Mouse (Mus musculus): ENCODE results near the gene Spred1. TPM values are rescaled to one million over a fixed set of nuclear protein-coding genes. Genes with fewer than 3 reads are reported as not detected.

Gene Spred1
- 4.0 and 4.9 TPM in 2 replicates for polyA plus RNA-seq (2012; rRNA removed)

GRCm38 (mm10) chr2:117121212-117121983, at the start of gene Spred1:
TSS of gene Spred1 (plus strand) at chr2:117121374.
- peak within 1 kb of the TSS; percentile 59 for H3K4me3 ChIP-seq (ENCODE audit: control insufficient read depth, insufficient read depth, low read length)
- no peak for TF ChIP-seq POLR2A (IDR thresholded peaks at IDR 0.05; ENCODE audit: control insufficient read depth, extremely low read depth, insufficient read depth, low read length, poor library complexity)
- no peak for TF ChIP-seq CTCF (IDR thresholded peaks at IDR 0.05; ENCODE audit: borderline replicate concordance, control insufficient read depth, extremely low read depth, insufficient read depth, low read length, poor library complexity)
- DNase-seq: peak; percentile 42
- 2% methylated on average over 98 of the region's 99 CpGs for WGBS
- H3K4me1 ChIP-seq (replicated peaks; ENCODE audit: control insufficient read depth, insufficient read depth, low read length): peaks cover 15% of the 10 kb centered on the region
- no peaks in the 10 kb centered on the region for H3K36me3 ChIP-seq (ENCODE audit: control insufficient read depth, insufficient read depth, low read length)
- 0 out of 2 replicates have a peak, but pooled peaks cover 5% of the 10 kb centered on the region for H3K27me3 ChIP-seq (ENCODE audit: control insufficient read depth, insufficient read depth, low read length)
- peak within 1 kb of the TSS; percentile 22; the same call in 1 of the 2 replicates for H3K27ac ChIP-seq (ENCODE audit: control insufficient read depth, insufficient read depth, low read length)

DNA sequence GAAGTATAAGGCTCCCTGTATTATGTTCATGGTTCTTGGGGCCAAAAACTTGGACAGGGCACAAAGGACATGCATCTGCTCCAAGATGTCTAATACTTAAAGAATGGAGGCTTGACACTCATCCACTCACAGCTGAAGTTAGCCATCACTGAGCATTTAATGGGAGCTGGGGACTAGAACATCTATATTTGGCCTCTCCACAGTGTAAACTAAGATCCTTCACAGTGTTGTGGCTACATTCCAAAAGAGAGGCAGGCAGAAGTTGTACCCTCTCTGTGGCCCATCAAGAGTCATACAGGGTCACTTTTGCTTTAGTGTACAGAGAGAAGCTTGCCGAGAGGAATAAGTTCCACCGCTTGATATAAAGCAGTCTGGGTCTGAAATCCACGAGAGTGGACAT, 49.6 kb upstream of the Spred1 start:
- no peak for TF ChIP-seq POLR2A (IDR thresholded peaks at IDR 0.05; ENCODE audit: control insufficient read depth, extremely low read depth, insufficient read depth, low read length, poor library complexity)
- no peak for TF ChIP-seq CTCF (IDR thresholded peaks at IDR 0.05; ENCODE audit: borderline replicate concordance, control insufficient read depth, extremely low read depth, insufficient read depth, low read length, poor library complexity)
- WGBS: 95% methylated on average over 3 of the region's 3 CpGs
- Histone ChIP-seq H3K27ac (ENCODE audit: control insufficient read depth, insufficient read depth, low read length) (no peak overlapping the region), H3K4me1 (replicated peaks; ENCODE audit: control insufficient read depth, insufficient read depth, low read length) (no peaks in the 10 kb centered on the region), H3K4me3 (ENCODE audit: control insufficient read depth, insufficient read depth, low read length) (no peak overlapping the region), H3K36me3 (ENCODE audit: control insufficient read depth, insufficient read depth, low read length) (no peaks in the 10 kb centered on the region), H3K27me3 (ENCODE audit: control insufficient read depth, insufficient read depth, low read length) (no peaks in the 10 kb centered on the region)
- no peak for DNase-seq

DNA sequence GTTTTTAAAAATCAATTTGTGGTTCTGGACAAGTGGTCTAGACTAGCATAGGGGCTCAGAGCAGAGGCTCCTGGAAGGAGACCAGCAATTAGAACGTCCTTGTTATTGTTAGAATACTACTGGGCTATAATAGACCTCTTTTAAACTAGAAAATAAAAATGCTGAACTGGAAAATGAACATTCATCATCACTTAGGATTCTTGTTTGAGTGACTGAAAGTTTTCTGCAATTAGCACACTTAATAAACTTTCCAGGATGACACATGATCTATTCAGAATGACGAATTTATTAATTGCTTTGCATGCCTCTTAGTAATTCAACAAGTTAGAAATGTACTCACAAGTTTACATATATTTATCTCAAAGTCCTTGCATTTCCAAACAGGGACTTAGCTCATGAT, 42.5 kb upstream of the Spred1 start:
- 87% methylated on average over 2 of the region's 2 CpGs for WGBS

DNA sequence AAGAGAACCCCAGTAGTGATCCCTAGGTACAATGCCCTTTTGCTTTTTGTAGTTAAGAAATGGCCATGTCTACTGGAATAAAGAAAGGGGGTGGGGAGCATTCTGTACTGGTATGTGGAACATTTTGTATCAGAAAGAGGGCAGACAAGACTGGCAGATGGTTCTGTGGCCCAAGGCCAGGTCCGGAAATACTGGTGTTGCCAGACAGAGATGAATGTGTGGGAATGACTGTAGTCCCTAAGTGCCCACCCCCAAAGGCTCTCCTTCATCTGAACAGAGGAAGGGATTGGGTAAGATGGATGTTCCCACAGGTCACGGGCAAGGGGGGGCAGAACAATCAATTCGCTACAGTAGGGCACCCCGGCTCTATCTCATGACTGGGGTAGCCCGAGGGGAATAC, 41.6 kb upstream of the Spred1 start:
- Histone ChIP-seq H3K27me3 (ENCODE audit: control insufficient read depth, insufficient read depth, low read length) (no peaks in the 10 kb centered on the region), H3K4me1 (replicated peaks; ENCODE audit: control insufficient read depth, insufficient read depth, low read length) (no peaks in the 10 kb centered on the region), H3K27ac (ENCODE audit: control insufficient read depth, insufficient read depth, low read length) (no peak overlapping the region), H3K4me3 (ENCODE audit: control insufficient read depth, insufficient read depth, low read length) (no peak overlapping the region), H3K36me3 (ENCODE audit: control insufficient read depth, insufficient read depth, low read length) (no peaks in the 10 kb centered on the region)
- 96% methylated on average over 5 of the region's 5 CpGs for WGBS
- no peak for DNase-seq
- TF ChIP-seq CTCF (IDR thresholded peaks at IDR 0.05; ENCODE audit: borderline replicate concordance, control insufficient read depth, extremely low read depth, insufficient read depth, low read length, poor library complexity) (no peak), POLR2A (IDR thresholded peaks at IDR 0.05; ENCODE audit: control insufficient read depth, extremely low read depth, insufficient read depth, low read length, poor library complexity) (no peak)

More for the DNA sequence above, 42.5 kb upstream of the Spred1 start:
- no peak overlapping the region for H3K27ac ChIP-seq (ENCODE audit: control insufficient read depth, insufficient read depth, low read length)
- H3K4me3 ChIP-seq (ENCODE audit: control insufficient read depth, insufficient read depth, low read length): no peak overlapping the region
- H3K36me3 ChIP-seq (ENCODE audit: control insufficient read depth, insufficient read depth, low read length): no peaks in the 10 kb centered on the region
- TF ChIP-seq CTCF (IDR thresholded peaks at IDR 0.05; ENCODE audit: borderline replicate concordance, control insufficient read depth, extremely low read depth, insufficient read depth, low read length, poor library complexity) (no peak), POLR2A (IDR thresholded peaks at IDR 0.05; ENCODE audit: control insufficient read depth, extremely low read depth, insufficient read depth, low read length, poor library complexity) (no peak)
- DNase-seq: no peak
- H3K4me1 ChIP-seq (replicated peaks; ENCODE audit: control insufficient read depth, insufficient read depth, low read length): no peaks in the 10 kb centered on the region
- no peaks in the 10 kb centered on the region for H3K27me3 ChIP-seq (ENCODE audit: control insufficient read depth, insufficient read depth, low read length)

DNA sequence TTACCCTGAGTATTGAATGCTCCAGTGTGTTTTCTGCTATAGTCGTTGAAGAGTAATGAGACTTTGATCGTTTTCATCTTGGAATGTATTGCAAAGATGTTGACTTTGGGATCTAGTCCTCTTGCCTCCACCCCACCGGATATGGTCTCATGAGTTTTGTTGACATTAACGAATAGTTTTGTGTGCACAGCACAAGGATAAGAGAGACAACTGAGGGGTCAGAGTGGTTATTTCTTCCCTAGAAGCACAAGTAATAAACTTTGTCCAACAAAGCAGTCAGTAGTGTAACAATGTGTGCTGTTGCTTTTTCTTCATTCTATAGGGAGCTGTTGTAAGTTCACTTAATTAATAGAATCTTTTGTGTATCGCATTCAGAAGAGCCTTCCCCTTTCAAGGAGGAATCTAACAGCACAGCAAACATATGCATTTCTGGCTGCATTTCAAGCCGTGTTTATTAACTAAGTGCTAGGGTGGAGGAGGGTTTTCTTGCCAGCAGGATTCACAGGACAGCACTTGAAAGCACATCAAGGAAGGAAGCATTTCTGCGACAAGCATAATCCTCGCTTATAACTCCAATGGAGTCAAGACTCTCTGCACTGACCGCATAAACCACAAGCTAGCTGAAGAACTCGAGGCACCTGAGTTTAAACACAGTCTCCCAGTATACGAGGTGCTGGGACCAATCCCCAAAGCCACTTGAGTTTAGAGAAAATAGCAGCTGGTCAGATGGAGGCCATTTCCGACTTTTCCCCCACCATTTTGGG, 35.0 kb upstream of the Spred1 start:
- 74% methylated on average over 12 of the region's 12 CpGs for WGBS
- no peaks in the 10 kb centered on the region for H3K27me3 ChIP-seq (ENCODE audit: control insufficient read depth, insufficient read depth, low read length)
- TF ChIP-seq CTCF (IDR thresholded peaks at IDR 0.05; ENCODE audit: borderline replicate concordance, control insufficient read depth, extremely low read depth, insufficient read depth, low read length, poor library complexity) (no peak), POLR2A (IDR thresholded peaks at IDR 0.05; ENCODE audit: control insufficient read depth, extremely low read depth, insufficient read depth, low read length, poor library complexity) (no peak)
- no peaks in the 10 kb centered on the region; the same call in 1 of the 2 replicates for H3K4me1 ChIP-seq (replicated peaks; ENCODE audit: control insufficient read depth, insufficient read depth, low read length)
- no peak overlapping the region for H3K27ac ChIP-seq (ENCODE audit: control insufficient read depth, insufficient read depth, low read length)
- no peak overlapping the region for H3K4me3 ChIP-seq (ENCODE audit: control insufficient read depth, insufficient read depth, low read length)
- no peaks in the 10 kb centered on the region for H3K36me3 ChIP-seq (ENCODE audit: control insufficient read depth, insufficient read depth, low read length)
- DNase-seq: no peak

DNA sequence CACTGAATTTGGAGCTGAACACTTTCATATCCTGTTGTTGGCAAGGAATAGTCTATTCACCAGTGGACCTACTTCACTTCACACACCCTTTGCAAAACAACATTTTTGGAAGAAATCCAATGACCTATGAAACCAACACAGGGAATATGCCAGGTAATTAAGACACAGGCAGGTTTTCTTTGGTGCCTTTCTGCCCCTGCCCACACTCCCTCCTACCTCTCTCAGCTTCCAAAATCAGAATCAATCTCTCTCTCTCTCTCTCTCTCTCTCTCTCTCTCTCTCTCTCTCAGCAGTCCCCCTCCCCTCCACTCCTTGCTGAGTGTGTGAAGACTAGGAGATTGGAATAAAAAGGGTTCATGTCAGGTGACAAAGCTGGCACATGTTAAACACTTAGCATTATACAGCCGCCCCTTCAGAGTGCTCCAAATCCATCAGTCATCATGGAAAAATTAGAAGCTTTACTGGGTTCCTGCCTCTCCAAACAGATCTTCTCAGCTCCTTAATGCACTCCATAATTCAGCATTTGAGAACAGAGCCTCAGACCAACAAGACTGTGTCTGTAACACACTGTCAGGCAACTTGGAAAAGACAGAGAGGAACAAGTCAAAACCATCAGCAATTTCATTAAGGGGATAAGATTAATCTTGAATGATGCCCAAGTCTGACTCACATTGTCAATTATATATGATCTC, 34.3 kb upstream of the Spred1 start:
- TF ChIP-seq CTCF (IDR thresholded peaks at IDR 0.05; ENCODE audit: borderline replicate concordance, control insufficient read depth, extremely low read depth, insufficient read depth, low read length, poor library complexity): no peak
- TF ChIP-seq POLR2A (IDR thresholded peaks at IDR 0.05; ENCODE audit: control insufficient read depth, extremely low read depth, insufficient read depth, low read length, poor library complexity): no peak
- no peak for DNase-seq
- WGBS: 96% methylated on average over 1 of the region's 1 CpGs

More for the DNA sequence above, 34.3 kb upstream of the Spred1 start:
- H3K27me3 ChIP-seq (ENCODE audit: control insufficient read depth, insufficient read depth, low read length): no peaks in the 10 kb centered on the region
- H3K27ac ChIP-seq (ENCODE audit: control insufficient read depth, insufficient read depth, low read length): no peak overlapping the region
- H3K4me1 ChIP-seq (replicated peaks; ENCODE audit: control insufficient read depth, insufficient read depth, low read length): no peaks in the 10 kb centered on the region; the same call in 1 of the 2 replicates
- H3K36me3 ChIP-seq (ENCODE audit: control insufficient read depth, insufficient read depth, low read length): no peaks in the 10 kb centered on the region
- H3K4me3 ChIP-seq (ENCODE audit: control insufficient read depth, insufficient read depth, low read length): no peak overlapping the region

Measured in thymus, adult 2 months (tissue).